Mouse (Mus musculus) adrenal gland, adult 10 weeks (tissue): ENCODE measurements around the gene Arrdc3. TPM values are rescaled to one million over a fixed set of nuclear protein-coding genes. Genes with fewer than 3 reads are reported as not detected.

Experiments used
- polyA plus RNA-seq: library from polyadenylated mRNA; stranded (reverse); fragments of 350-450 nt; fragmentation: Illumina TruSeq; extraction: RNeasy Lipid Tissue Mini Kit (QIAGEN cat#74804); gene quantifications from one replicate; pipeline ENCODE4 v1.2.3, GENCODE M21; 2014; ENCODE audit warnings: low read depth, low replicate concordance

Arrdc3 gene
- polyA plus RNA-seq: 386 TPM

DNA sequence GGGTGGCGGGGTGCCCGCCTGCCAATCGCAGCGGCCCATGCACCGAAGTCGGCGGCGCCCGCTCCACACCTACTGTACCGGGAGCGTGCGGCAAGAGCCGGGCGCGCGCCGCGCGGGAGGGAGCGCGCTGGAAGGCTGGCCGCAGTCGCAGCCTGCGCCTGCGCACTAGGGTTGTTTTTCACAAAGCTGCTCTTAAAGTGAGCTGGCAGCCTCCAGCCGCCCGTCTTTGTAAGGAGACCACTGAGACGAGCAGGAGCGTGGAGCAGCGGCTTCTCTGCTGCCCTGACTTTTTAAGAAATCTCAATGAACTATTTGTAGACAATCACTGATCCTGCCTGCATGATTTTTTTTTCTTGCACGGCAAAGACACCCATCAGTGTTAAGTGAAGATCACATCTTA lies at the start of gene Arrdc3:
Arrdc3 (plus strand) TSS at position 195 of the 400 bp plus-strand sequence.

